Mouse (Mus musculus) forebrain, embryonic 12.5 days (tissue): ENCODE results near the gene Xylt1. TPM values are rescaled to one million over a fixed set of nuclear protein-coding genes. Genes with fewer than 3 reads are reported as not detected.

Experiments
- ATAC-seq: fragments of 200-750 bp; cut with Nextera tagmentation; 2 replicates; pipeline ENCODE4 v1.8.0; 2017; ENCODE audit warnings: moderate TSS enrichment; ENCODE audit not compliant: low FRiP score
- H3K27ac ChIP-seq: fragments of 300-500 bp; sonication (generic); 2 replicates; pipeline ENCODE4 v1.5.1; 2016; ENCODE audit warnings: mild to moderate bottlenecking
- H3K27me3 ChIP-seq: fragments of 300-500 bp; sonication (generic); 2 replicates; pipeline ENCODE4 v1.6.1; 2016; ENCODE audit warnings: mild to moderate bottlenecking
- H3K36me3 ChIP-seq: fragments of 300-500 bp; sonication (generic); replicated peaks from 2 replicates; pipeline ENCODE4 v1.6.1; 2016; ENCODE audit warnings: mild to moderate bottlenecking
- H3K4me1 ChIP-seq: fragments of 300-500 bp; sonication (generic); 2 replicates; pipeline ENCODE4 v1.6.1; 2016
- H3K4me2 ChIP-seq: fragments of 300-500 bp; sonication (generic); 2 replicates; pipeline ENCODE4 v1.6.1; 2016; ENCODE audit warnings: mild to moderate bottlenecking, moderate library complexity
- H3K4me3 ChIP-seq: fragments of 300-500 bp; sonication (generic); replicated peaks from 2 replicates; pipeline ENCODE4 v1.5.1; 2016; ENCODE audit warnings: mild to moderate bottlenecking
- H3K9ac ChIP-seq: fragments of 300-500 bp; sonication (generic); 2 replicates; pipeline ENCODE4 v1.6.1; 2016; ENCODE audit warnings: mild to moderate bottlenecking
- H3K9me3 ChIP-seq: fragments of 300-500 bp; sonication (generic); 2 replicates; pipeline ENCODE4 v1.6.1; 2016
- WGBS: fragments of 180-500 bp; shearing (Covaris S2); methylation state at CpG from one replicate; pipeline ENCODE4 v1.1.7; 2016; 5-methylcytosine and 5-hydroxymethylcytosine counted together
- polyA plus RNA-seq: library from polyadenylated mRNA; unstranded; fragments of >200 nt; fragmentation: Nextera tagmentation; extraction: Ambion mirVana; gene quantifications from 2 replicates; pipeline ENCODE4 v1.2.1, GENCODE M21; 2016

The Xylt1 gene
- polyA plus RNA-seq, 1 experiment from 2014 or later: 5.0 TPM

DNA sequence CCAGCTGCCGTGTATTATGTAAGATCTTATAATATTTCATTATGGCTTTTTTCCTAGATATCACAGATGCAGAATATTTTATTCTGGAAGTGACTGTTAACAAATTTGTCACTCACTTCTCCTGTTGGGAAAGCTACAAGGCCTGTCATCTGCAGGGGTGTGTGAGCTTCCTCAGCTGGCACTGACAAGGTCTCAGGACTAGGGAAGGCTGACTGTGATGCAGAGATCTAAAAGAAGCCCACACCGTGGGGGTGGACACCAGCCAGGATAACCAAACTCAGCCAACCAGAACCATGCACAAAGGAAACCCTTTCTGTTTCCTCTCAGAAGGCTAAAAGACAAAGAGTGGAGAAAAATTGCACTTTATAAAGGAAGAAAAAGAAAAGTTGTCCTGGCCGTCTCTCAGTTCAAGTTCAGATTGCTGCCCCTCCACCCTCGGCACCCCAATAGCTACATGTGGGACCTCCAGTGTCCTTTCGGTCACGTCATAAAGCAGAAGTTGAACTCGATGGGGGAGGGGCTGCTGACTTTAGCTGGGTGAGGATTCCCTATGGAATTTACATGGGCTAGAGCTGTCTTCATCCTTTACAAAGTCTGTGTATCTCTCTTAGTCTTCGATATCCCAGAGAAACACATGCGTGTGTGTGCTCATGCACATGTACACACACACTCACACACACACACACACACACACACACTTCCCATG is 109.9 kb downstream of the Xylt1 start:
- no peak overlapping the region for H3K9ac ChIP-seq
- no peaks in the 10 kb centered on the region for H3K27me3 ChIP-seq
- H3K9me3 ChIP-seq: no peaks in the 10 kb centered on the region
- WGBS: 67% methylated on average over 9 of the region's 9 CpGs
- H3K4me3 ChIP-seq: no peak overlapping the region
- H3K4me1 ChIP-seq: peaks cover 11% of the 10 kb centered on the region
- ATAC-seq: no peak
- no peak overlapping the region for H3K4me2 ChIP-seq
- H3K36me3 ChIP-seq: no peaks in the 10 kb centered on the region
- no peak overlapping the region for H3K27ac ChIP-seq

DNA sequence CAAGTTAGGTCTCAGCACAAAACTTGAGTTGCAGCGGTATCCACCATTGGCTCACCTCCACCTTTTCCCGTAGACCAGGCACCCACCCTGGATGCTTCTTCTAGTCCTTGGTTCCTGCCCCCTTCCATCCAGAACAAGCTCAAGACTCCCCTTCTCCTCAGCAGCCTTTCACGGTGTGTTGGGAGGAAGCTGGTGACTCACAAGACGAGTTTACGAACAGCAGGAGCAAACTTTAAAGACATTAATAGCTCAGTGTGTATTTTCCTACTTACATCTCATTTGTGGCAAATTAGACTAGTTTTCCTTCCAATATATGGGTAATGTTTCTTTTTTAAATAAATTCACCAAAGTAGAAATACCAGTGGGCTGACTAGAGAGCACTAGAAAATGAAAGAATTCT is 110.7 kb downstream of the Xylt1 start:
- Histone ChIP-seq H3K9me3 (no peaks in the 10 kb centered on the region), H3K4me1 (peaks cover 14% of the 10 kb centered on the region), H3K4me2 (no peak overlapping the region), H3K27ac (no peak overlapping the region), H3K4me3 (no peak overlapping the region), H3K36me3 (no peaks in the 10 kb centered on the region), H3K27me3 (no peaks in the 10 kb centered on the region), H3K9ac (no peak overlapping the region)
- 84% methylated on average over 5 of the region's 5 CpGs for WGBS
- ATAC-seq: no peak

DNA sequence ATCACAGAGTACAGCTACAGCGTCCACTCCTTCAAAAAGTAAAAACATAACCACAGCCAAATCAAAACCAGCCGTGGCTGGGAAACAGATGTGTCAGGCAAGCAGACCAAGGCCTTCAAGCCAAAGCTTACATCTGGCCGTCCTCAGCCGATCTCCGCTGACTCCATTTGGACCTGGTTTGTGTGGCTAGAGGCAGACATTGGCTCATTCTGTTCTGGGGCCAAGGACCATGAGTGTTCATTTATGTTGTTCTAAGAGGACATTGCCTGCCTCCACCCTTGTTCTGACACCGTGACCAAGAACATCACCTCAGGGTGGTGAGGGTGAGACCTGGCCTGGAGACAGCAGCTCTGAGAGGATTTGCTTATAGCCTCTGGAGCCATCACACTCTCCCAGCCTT is 113.4 kb downstream of the Xylt1 start:
- no peak for ATAC-seq
- WGBS: 93% methylated on average over 6 of the region's 6 CpGs

DNA sequence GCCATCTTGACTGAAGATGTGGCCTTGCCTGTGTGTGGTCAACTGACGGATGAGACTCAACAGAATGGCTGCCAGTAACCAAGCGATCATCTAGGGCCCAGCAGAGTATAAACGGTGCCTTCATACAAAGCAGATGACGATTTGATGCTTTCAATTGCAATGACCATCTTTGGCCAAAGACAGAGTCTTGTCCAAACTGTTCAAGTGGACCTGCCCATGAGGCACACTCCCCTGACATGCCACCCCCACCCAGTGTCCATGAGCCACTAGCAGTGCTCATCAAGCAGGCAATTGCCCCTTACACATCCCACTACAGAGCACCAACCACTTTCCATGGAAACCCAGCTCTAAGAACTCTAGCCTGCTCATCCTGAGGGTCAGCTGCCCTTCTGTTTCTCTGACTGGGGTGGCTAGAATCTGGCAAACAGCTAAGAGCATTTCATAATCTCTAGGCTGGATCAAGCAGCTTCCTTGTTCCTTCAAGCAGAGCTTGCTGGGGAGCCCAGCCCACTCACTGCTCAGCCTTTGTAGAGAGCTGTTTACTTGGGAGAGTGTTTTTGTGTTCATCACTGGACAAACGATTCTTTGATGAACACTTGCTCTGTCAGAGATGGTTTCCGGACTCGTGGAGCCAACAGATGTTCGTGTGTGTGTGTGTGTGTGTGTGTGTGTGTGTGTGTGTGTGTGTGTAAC is 114.0 kb downstream of the Xylt1 start:
- 78% methylated on average over 8 of the region's 8 CpGs for WGBS
- H3K36me3 ChIP-seq: no peaks in the 10 kb centered on the region
- no peak for ATAC-seq
- no peak overlapping the region for H3K4me3 ChIP-seq
- no peak overlapping the region for H3K27ac ChIP-seq
- no peaks in the 10 kb centered on the region for H3K9me3 ChIP-seq
- H3K9ac ChIP-seq: no peak overlapping the region
- H3K27me3 ChIP-seq: no peaks in the 10 kb centered on the region
- H3K4me1 ChIP-seq: peaks cover 14% of the 10 kb centered on the region
- no peak overlapping the region for H3K4me2 ChIP-seq

More for the DNA sequence above, 113.4 kb downstream of the Xylt1 start:
- H3K9me3 ChIP-seq: no peaks in the 10 kb centered on the region
- no peak overlapping the region for H3K9ac ChIP-seq
- no peaks in the 10 kb centered on the region for H3K36me3 ChIP-seq
- H3K4me3 ChIP-seq: no peak overlapping the region
- H3K27me3 ChIP-seq: no peaks in the 10 kb centered on the region
- no peak overlapping the region for H3K27ac ChIP-seq
- H3K4me1 ChIP-seq: peaks cover 14% of the 10 kb centered on the region
- H3K4me2 ChIP-seq: no peak overlapping the region

DNA sequence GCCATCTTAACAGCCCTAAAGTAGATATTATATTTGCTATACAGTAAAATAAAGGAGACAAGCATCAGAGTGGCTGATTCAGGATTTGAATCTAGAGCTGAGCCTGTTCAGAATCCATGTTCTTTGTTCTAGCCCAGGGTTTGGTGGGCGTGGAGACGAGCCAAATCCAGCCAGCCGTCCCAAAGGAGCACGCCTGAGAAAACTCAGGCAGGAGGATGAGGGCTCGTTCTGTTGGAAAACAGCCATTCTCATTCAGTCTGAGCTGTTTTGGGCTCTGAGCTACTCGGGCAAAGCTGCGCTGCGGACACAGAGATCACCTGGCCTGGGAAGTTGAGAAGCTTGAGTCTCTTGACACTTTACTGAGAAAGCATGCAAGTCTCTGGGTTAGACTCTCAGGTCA is 115.0 kb downstream of the Xylt1 start:
- H3K27ac ChIP-seq: no peak overlapping the region
- H3K27me3 ChIP-seq: no peaks in the 10 kb centered on the region
- WGBS: 64% methylated on average over 8 of the region's 8 CpGs
- H3K4me1 ChIP-seq: peaks cover 12% of the 10 kb centered on the region
- H3K4me3 ChIP-seq: no peak overlapping the region
- H3K9ac ChIP-seq: no peak overlapping the region
- ATAC-seq: no peak
- no peaks in the 10 kb centered on the region for H3K36me3 ChIP-seq
- no peak overlapping the region for H3K4me2 ChIP-seq
- 0 out of 2 replicates have a peak, but pooled peaks cover 8% of the 10 kb centered on the region for H3K9me3 ChIP-seq

DNA sequence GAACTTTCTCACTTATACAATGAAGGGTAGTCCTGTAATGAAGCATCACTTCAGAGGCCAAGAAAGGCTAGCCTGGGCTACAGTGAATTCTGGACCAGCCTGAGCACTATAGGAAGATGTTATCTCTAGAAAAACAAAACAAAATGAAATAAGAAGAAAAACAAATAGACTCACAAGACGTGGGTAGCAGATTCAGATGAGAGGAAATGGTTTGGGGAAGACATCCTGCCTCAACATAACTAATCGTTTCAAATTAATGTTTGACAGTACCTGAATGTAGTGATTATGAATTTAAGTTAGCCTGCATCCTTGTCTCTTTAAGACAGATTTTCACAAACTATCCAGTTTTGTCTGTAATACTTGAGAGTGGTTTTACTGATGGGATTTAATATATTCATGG is 117.4 kb downstream of the Xylt1 start:
- H3K9ac ChIP-seq: no peak overlapping the region
- no peak overlapping the region for H3K27ac ChIP-seq
- H3K4me2 ChIP-seq: no peak overlapping the region
- H3K27me3 ChIP-seq: no peaks in the 10 kb centered on the region
- no peak overlapping the region for H3K4me3 ChIP-seq
- no peaks in the 10 kb centered on the region for H3K36me3 ChIP-seq
- WGBS: 89% methylated on average over 2 of the region's 2 CpGs
- peaks cover 10% of the 10 kb centered on the region for H3K4me1 ChIP-seq
- H3K9me3 ChIP-seq: peaks cover 14% of the 10 kb centered on the region; the same call in 1 of the 2 replicates
- no peak for ATAC-seq

DNA sequence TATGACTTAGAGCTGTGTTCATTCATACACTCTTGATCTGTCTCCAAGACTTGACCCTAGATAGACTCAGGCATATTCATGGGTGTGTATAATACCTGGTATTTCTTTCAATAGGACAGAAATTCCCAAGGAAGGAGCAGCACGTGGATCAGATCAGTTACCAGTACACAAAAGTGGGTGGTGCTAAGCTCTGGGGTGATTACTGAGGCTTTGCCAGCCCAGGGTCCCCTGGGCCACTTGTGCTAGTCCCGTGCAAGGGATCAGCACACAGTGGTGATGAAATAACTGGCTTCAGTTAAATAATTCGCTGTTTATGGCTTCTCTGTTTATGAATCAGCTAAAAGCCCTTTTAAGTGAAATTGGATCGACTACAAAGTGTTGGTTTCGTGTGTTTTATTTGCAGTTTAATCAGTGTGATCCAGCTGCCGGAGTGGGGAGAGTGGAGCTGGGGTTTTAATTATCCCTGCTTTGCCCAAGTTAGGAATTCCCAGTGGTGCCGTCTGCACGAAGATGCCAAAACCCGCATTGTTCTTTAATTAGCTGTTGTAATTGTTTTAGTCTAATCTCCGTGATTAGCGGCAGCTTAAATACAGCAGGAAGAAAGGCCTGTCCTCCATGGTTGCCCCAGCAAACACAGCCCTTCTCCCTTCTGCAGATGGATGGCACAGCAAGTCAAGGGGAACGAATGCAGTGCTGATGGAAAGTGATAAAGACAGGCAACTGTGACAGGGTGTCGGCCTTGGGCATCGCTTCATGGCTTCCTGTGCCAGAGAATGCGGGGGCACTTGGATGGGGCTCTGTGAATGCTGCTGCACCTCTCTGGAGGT is 120.8 kb downstream of the Xylt1 start:
- Histone ChIP-seq H3K9me3 (peaks cover 14% of the 10 kb centered on the region; the same call in 1 of the 2 replicates), H3K4me3 (no peak overlapping the region), H3K4me1 (no peaks in the 10 kb centered on the region; the same call in 1 of the 2 replicates), H3K36me3 (no peaks in the 10 kb centered on the region), H3K9ac (no peak overlapping the region), H3K27me3 (no peaks in the 10 kb centered on the region), H3K27ac (peak overlapping the region; percentile 65), H3K4me2 (no peak overlapping the region)
- peak; percentile 30; the same call in 1 of the 2 replicates for ATAC-seq
- 41% methylated on average over 15 of the region's 15 CpGs for WGBS

DNA sequence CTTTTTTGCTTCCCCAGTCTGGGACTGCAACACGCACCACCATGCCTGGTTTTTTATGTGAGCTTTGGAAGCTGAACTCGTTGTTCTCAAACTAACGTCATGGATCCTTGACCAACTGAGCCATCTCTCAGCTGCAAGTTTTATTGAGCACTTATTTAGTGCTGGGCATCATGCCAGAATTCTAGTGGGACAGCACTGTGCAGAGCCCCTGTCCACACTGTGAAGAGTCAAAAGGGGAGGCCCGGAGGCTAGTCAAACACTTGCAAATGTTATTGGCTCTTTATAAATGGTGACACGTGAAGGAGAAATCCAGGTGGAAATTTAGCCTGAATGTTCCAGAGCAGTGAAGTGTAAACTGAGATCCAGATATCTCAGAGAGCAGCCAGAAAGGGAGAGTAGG is 121.6 kb downstream of the Xylt1 start:
- H3K36me3 ChIP-seq: no peaks in the 10 kb centered on the region
- no peak for ATAC-seq
- H3K27me3 ChIP-seq: no peaks in the 10 kb centered on the region
- peaks cover 14% of the 10 kb centered on the region; the same call in 1 of the 2 replicates for H3K9me3 ChIP-seq
- 86% methylated on average over 5 of the region's 5 CpGs for WGBS
- no peak overlapping the region for H3K27ac ChIP-seq
- no peak overlapping the region for H3K9ac ChIP-seq
- no peaks in the 10 kb centered on the region; the same call in 1 of the 2 replicates for H3K4me1 ChIP-seq
- no peak overlapping the region for H3K4me2 ChIP-seq
- no peak overlapping the region for H3K4me3 ChIP-seq

DNA sequence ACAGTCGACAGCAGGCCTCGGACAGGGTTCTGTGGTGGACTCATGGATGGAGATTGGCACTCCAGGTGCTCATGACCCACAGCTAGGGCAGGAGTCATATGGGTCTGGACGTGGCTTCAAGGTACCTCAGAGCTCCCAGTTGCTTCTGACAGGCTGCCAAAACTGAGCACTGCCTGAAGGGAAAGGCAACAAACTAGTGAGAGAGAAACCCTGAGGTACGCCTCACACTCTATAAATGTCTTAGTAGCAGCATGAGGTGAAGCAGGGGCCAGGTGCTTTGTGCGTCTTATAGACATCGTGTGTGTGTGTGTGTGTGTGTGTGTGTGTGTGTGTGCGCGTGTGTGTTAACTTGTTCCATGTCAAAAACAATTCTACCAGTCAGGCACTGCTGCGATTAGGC is 122.9 kb downstream of the Xylt1 start:
- Histone ChIP-seq H3K36me3 (no peaks in the 10 kb centered on the region), H3K4me2 (no peak overlapping the region), H3K9me3 (peaks cover 14% of the 10 kb centered on the region; the same call in 1 of the 2 replicates), H3K27ac (no peak overlapping the region), H3K4me3 (no peak overlapping the region), H3K27me3 (no peaks in the 10 kb centered on the region), H3K9ac (no peak overlapping the region), H3K4me1 (peaks cover 5% of the 10 kb centered on the region)
- WGBS: 88% methylated on average over 9 of the region's 9 CpGs
- no peak for ATAC-seq

DNA sequence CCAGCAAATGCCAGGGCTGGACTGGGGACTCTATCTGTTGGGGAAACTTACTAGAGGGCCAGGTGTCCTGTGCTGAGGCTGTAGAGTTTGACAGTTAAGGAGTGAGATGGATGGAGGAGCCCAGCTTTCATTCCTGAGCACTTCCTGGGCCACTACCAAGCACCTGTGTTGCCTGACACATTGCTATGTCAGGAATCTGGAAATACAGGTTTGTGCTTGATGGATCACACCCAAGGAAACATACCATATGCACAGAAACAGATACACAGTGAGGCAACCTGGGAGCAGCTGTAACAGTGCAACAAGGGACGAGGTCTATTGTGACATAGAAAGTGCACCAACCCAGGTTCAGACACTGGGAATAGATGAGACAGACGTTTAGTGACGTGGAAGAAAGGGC is 125.0 kb downstream of the Xylt1 start:
- ATAC-seq: no peak
- H3K9me3 ChIP-seq: peaks cover 6% of the 10 kb centered on the region; the same call in 1 of the 2 replicates
- no peak overlapping the region for H3K4me2 ChIP-seq
- peaks cover 10% of the 10 kb centered on the region for H3K4me1 ChIP-seq
- 84% methylated on average over 3 of the region's 3 CpGs for WGBS
- no peak overlapping the region for H3K9ac ChIP-seq
- H3K36me3 ChIP-seq: no peaks in the 10 kb centered on the region
- H3K27ac ChIP-seq: no peak overlapping the region
- H3K4me3 ChIP-seq: no peak overlapping the region
- H3K27me3 ChIP-seq: no peaks in the 10 kb centered on the region

DNA sequence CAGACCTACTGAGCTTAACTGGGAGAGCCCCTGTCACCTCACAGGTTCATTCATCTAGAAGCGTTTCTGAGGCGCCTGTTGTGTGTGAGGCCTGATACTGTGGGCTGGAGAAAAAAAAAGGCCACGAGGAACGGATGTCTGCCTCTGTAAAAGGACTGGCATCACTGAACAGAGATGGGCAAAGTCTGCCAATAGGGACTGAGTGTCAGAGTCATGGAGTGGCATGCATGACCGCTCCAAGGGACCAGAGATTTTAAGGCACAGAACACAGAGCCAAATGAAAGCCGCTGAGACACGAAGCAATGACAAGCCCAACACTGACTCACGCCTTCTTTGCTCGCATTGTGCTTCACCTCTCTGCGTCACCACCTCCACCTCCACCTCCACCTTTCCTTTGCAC is 126.6 kb downstream of the Xylt1 start:
- ATAC-seq: no peak
- Histone ChIP-seq H3K4me2 (no peak overlapping the region), H3K9ac (no peak overlapping the region), H3K9me3 (no peaks in the 10 kb centered on the region), H3K27ac (no peak overlapping the region), H3K36me3 (no peaks in the 10 kb centered on the region), H3K4me3 (no peak overlapping the region), H3K4me1 (peaks cover 14% of the 10 kb centered on the region), H3K27me3 (no peaks in the 10 kb centered on the region)
- 94% methylated on average over 10 of the region's 10 CpGs for WGBS

DNA sequence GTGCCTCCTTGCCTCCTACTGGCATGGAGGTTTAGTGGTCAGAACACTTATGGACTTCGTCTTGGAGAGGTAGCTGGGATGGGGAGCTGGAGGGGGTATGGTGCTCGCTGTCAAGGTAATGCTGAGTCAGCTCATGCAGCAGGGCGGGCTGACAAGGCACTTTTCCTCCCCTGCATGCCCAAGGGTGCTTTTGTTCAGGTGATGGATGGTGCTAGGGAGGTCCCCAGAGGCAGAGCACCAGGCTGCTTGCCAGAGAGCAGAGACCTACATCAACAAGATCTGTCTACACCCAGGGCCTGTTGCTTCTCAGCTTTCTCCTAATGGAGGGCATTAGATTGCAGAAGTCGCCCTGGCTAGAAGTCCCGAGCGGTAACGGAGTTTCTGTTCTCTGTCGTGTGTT is 127.3 kb downstream of the Xylt1 start:
- no peak overlapping the region for H3K4me2 ChIP-seq
- H3K4me1 ChIP-seq: peaks cover 14% of the 10 kb centered on the region
- 84% methylated on average over 8 of the region's 8 CpGs for WGBS
- no peaks in the 10 kb centered on the region for H3K36me3 ChIP-seq
- no peak for ATAC-seq
- H3K27ac ChIP-seq: no peak overlapping the region
- H3K9me3 ChIP-seq: no peaks in the 10 kb centered on the region
- H3K4me3 ChIP-seq: no peak overlapping the region
- no peak overlapping the region for H3K9ac ChIP-seq
- H3K27me3 ChIP-seq: no peaks in the 10 kb centered on the region
